Comparison of ENCODE assay signal across 8 mouse cellular contexts in genomic region chr17:87351241-87352105, GRCm38 (mm10).
DNase-seq lines count a peak whose midpoint lies in the region; ATAC-seq and TF ChIP-seq lines count a peak whose summit lies in the region.

No protein-coding gene starts in this region.

- no peak overlapping the region for H3K4me2 ChIP-seq in forebrain, embryonic 12.5 days
- no peak overlapping the region for H3K4me2 ChIP-seq in forebrain, embryonic 16.5 days (ENCODE audit: low read length)
- H3K4me2 ChIP-seq in hindbrain, embryonic 13.5 days = no peak overlapping the region
- no peak overlapping the region; the same call in 1 of the 2 replicates for H3K4me2 ChIP-seq in limb, embryonic 14.5 days (replicated peaks; ENCODE audit: low read depth, low read length, severe bottlenecking)
- no peak overlapping the region for H3K4me2 ChIP-seq in liver, postnatal 0 days (ENCODE audit: low read depth, low read length)

- no peak for TF ChIP-seq POLR2A in limb, embryonic 14.5 days (IDR thresholded peaks at IDR 0.05; ENCODE audit: borderline replicate concordance, extremely low read depth, insufficient read depth, insufficient read length)

- peak; percentile 90 for DNase-seq in gastrocnemius, adult 18-20 months (ENCODE audit: low spot score)
- DNase-seq in limb, embryonic 14.5 days (ENCODE audit: low spot score) = peak; percentile 36
- DNase-seq in retina, postnatal 1 day = no peak
- no peak for DNase-seq in left cerebral cortex, postnatal 36 days (ENCODE audit: low spot score in 2 of 2)
- no peak for DNase-seq in liver, postnatal 0 days

- H3K27me3 ChIP-seq in forebrain, embryonic 12.5 days = no peaks in the 10 kb centered on the region
- no peaks in the 10 kb centered on the region for H3K27me3 ChIP-seq in forebrain, embryonic 16.5 days (replicated peaks; ENCODE audit: control insufficient read depth, insufficient read depth, low read length)
- no peaks in the 10 kb centered on the region for H3K27me3 ChIP-seq in hindbrain, embryonic 13.5 days
- no peaks in the 10 kb centered on the region for H3K27me3 ChIP-seq in limb, embryonic 14.5 days (ENCODE audit: control insufficient read depth, insufficient read depth, low read length)
- H3K27me3 ChIP-seq in liver, postnatal 0 days (ENCODE audit: insufficient read depth, low read length) = no peaks in the 10 kb centered on the region

- TF ChIP-seq CTCF in liver, postnatal 0 days (IDR thresholded peaks at IDR 0.05; ENCODE audit: low read depth) = no peak

- H3K4me3 ChIP-seq in forebrain, embryonic 12.5 days (replicated peaks) = no peak overlapping the region
- H3K4me3 ChIP-seq in forebrain, embryonic 16.5 days (replicated peaks; ENCODE audit: low read length) = no peak overlapping the region
- no peak overlapping the region for H3K4me3 ChIP-seq in hindbrain, embryonic 13.5 days
- no peak overlapping the region for H3K4me3 ChIP-seq in limb, embryonic 14.5 days (replicated peaks; ENCODE audit: low read length)
- no peak overlapping the region for H3K4me3 ChIP-seq in liver, postnatal 0 days (ENCODE audit: low read depth, low read length)

- peaks cover 43% of the 10 kb centered on the region for H3K4me1 ChIP-seq in forebrain, embryonic 12.5 days
- peaks cover 5% of the 10 kb centered on the region; the same call in 1 of the 2 replicates for H3K4me1 ChIP-seq in forebrain, embryonic 16.5 days (replicated peaks; ENCODE audit: control insufficient read depth, insufficient read depth, low read length)
- H3K4me1 ChIP-seq in hindbrain, embryonic 13.5 days (replicated peaks) = peaks cover 43% of the 10 kb centered on the region
- H3K4me1 ChIP-seq in limb, embryonic 14.5 days (ENCODE audit: control insufficient read depth, insufficient read depth, low read length) = peaks cover 37% of the 10 kb centered on the region
- peaks cover 11% of the 10 kb centered on the region; the same call in 1 of the 2 replicates for H3K4me1 ChIP-seq in liver, postnatal 0 days (ENCODE audit: insufficient read depth)

- no peak overlapping the region for H3K9ac ChIP-seq in forebrain, embryonic 12.5 days
- H3K9ac ChIP-seq in forebrain, embryonic 16.5 days (replicated peaks; ENCODE audit: low read depth, low read length) = no peak overlapping the region
- H3K9ac ChIP-seq in hindbrain, embryonic 13.5 days = no peak overlapping the region
- no peak overlapping the region for H3K9ac ChIP-seq in limb, embryonic 14.5 days (ENCODE audit: low read depth, low read length, severe bottlenecking)
- no peak overlapping the region for H3K9ac ChIP-seq in liver, postnatal 0 days (replicated peaks)

- 44% methylated on average over 20 of the region's 20 CpGs for WGBS in forebrain, embryonic 12.5 days
- WGBS in forebrain, embryonic 16.5 days = 39% methylated on average over 20 of the region's 20 CpGs
- 34% methylated on average over 20 of the region's 20 CpGs for WGBS in hindbrain, embryonic 13.5 days
- WGBS in limb, embryonic 14.5 days = 7% methylated on average over 20 of the region's 20 CpGs
- 56% methylated on average over 20 of the region's 20 CpGs for WGBS in liver, postnatal 0 days (ENCODE audit: insufficient replicate concordance)

- no peak for ATAC-seq in forebrain, embryonic 12.5 days (ENCODE audit: low FRiP score)
- ATAC-seq in forebrain, embryonic 16.5 days = no peak
- no peak for ATAC-seq in hindbrain, embryonic 13.5 days (ENCODE audit: low FRiP score)
- ATAC-seq in limb, embryonic 14.5 days (ENCODE audit: low FRiP score, low read depth) = peak; percentile 20; the same call in 1 of the 2 replicates
- ATAC-seq in liver, postnatal 0 days = no peak

- H3K36me3 ChIP-seq in forebrain, embryonic 12.5 days (replicated peaks) = no peaks in the 10 kb centered on the region
- H3K36me3 ChIP-seq in forebrain, embryonic 16.5 days (ENCODE audit: control insufficient read depth, insufficient read depth) = no peaks in the 10 kb centered on the region
- no peaks in the 10 kb centered on the region for H3K36me3 ChIP-seq in hindbrain, embryonic 13.5 days
- H3K36me3 ChIP-seq in limb, embryonic 14.5 days (ENCODE audit: control insufficient read depth, insufficient read depth, low read length) = no peaks in the 10 kb centered on the region
- peaks cover 25% of the 10 kb centered on the region; the same call in 1 of the 2 replicates for H3K36me3 ChIP-seq in liver, postnatal 0 days (replicated peaks; ENCODE audit: insufficient read depth, low read length)

- TF ChIP-seq EP300 in liver, postnatal 0 days (IDR thresholded peaks at IDR 0.05; ENCODE audit: low read depth) = no peak

- peak overlapping the region; percentile 16; the same call in 1 of the 2 replicates for H3K27ac ChIP-seq in forebrain, embryonic 12.5 days
- H3K27ac ChIP-seq in forebrain, embryonic 16.5 days (ENCODE audit: low read length) = no peak overlapping the region
- peak overlapping the region; percentile 40; the same call in 1 of the 2 replicates for H3K27ac ChIP-seq in hindbrain, embryonic 13.5 days
- H3K27ac ChIP-seq in limb, embryonic 14.5 days (replicated peaks; ENCODE audit: low read depth, low read length) = peak overlapping the region; percentile 53; the same call in 1 of the 2 replicates
- H3K27ac ChIP-seq in liver, postnatal 0 days (ENCODE audit: low read depth) = no peak overlapping the region

- no peaks in the 10 kb centered on the region for H3K9me3 ChIP-seq in forebrain, embryonic 12.5 days
- H3K9me3 ChIP-seq in forebrain, embryonic 16.5 days (ENCODE audit: control insufficient read depth, low read length) = no peaks in the 10 kb centered on the region
- no peaks in the 10 kb centered on the region for H3K9me3 ChIP-seq in hindbrain, embryonic 13.5 days
- H3K9me3 ChIP-seq in limb, embryonic 14.5 days (ENCODE audit: control insufficient read depth, low read length) = no peaks in the 10 kb centered on the region
- H3K9me3 ChIP-seq in liver, postnatal 0 days (ENCODE audit: low read length) = no peaks in the 10 kb centered on the region

- intact Hi-C loops in left cerebral cortex, postnatal 36 days (cut with DNase I) = no loop called here

Comparison
In these comparisons a context has a peak if more than half of its experiments do, and no peak if none do; other contexts are left out.
1. H3K27ac ChIP-seq: peak in forebrain, embryonic 12.5 days (single experiment), hindbrain, embryonic 13.5 days (single experiment) and limb, embryonic 14.5 days (single experiment); none in forebrain, embryonic 16.5 days (single experiment) and liver, postnatal 0 days (single experiment).
2. DNase-seq: peak in gastrocnemius, adult 18-20 months (single experiment) and limb, embryonic 14.5 days (single experiment); none in retina, postnatal 1 day (single experiment), left cerebral cortex, postnatal 36 days (0 of 2) and liver, postnatal 0 days (single experiment).